Mouse (Mus musculus) spleen, postnatal 10 days (tissue): ENCODE results near the gene Sfmbt1.

ENCODE experiments used
- DNase-seq, 2 experiments: peaks; one replicate each; pipeline ENCODE4 v3.0.0; 2021 to 2022; ENCODE audit warnings: low spot score in 2 of 2

The Sfmbt1 gene

DNA sequence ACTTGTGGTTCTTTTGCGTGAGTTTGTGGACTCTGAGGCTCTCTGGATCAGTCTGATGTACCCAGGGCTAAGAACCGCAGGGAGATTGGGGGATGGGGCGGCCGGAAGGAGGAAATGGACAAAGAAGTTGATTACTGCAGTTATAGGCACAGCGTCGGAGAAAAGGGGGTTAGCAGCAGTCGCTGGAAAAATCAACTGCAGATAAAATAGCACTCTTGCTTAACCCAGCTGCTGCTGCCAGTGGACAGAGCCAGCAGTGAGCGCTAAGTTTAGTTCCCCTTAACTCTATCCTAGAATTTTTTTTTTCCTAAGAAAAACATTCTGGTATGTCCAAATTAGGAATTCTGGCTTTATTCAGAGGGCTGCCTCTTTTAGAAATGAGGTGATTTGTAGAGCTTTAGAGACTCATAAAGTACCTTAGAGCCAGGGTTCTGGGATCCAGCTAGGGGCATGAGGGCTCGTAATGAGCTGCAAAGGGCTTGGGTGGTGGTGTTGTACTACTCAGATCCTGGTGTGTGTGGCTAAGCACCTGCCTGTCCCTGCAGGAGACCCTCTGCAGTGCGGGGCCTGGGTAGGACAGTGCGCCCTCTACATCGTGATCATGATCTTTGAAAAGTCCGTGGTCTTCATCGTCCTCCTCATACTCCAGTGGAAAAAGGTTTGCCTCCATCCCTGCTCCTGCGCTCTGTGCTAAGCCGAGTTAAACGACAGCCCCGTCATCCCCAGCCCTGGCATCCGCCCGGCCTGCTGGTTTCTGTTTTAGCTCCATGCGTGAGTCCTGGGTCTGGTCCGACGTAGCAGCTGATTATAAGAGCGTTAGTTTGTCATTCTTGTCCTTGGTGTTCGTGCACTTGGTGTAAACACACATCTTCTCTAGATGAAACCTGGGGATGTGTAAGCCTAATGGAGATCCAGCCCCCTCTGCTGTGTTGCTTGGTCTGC is 155.8 kb downstream of the Sfmbt1 start:
- DNase-seq: no peak
